Mouse (Mus musculus) spleen, adult 12 weeks (tissue): Measurements from ENCODE around the gene Gata2.

Experiments used
- DNase-seq: peaks from one replicate; pipeline ENCODE4 v3.0.0; 2022; ENCODE audit warnings: low spot score

The Gata2 gene

DNA sequence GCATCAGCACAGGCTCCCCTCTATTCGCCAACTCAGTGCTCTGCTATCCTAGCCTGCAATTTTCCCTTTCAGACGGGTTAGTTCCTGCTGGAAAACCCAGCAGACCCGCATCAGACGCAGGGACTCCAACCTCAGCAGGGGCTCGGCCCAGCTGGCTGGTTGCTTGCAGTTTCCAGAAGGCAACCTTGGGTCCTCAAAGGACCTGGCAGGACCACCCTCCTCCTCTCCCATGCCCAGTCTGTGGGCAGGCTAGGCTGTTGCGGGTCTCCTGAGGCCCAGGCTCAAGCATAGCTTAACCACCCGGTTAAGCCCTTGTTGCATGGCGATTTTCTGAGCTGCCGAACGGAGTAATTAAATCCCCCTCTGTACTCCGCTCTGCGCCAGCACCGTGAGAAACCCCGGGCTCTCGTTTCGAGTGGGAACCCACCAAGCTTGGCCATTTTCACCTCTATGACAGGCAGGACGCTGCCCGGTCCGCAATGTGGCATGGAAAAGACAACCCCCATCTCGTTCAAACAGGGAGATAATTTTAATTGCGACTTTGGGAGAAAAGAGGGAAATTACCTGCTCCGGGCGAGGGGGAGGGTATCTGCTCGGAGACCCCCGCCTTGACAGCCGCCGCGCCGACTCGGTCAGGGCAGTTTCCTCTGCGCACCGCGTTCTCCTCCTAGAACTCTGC is 2.5 kb downstream of the Gata2 start:
- no peak for DNase-seq

DNA sequence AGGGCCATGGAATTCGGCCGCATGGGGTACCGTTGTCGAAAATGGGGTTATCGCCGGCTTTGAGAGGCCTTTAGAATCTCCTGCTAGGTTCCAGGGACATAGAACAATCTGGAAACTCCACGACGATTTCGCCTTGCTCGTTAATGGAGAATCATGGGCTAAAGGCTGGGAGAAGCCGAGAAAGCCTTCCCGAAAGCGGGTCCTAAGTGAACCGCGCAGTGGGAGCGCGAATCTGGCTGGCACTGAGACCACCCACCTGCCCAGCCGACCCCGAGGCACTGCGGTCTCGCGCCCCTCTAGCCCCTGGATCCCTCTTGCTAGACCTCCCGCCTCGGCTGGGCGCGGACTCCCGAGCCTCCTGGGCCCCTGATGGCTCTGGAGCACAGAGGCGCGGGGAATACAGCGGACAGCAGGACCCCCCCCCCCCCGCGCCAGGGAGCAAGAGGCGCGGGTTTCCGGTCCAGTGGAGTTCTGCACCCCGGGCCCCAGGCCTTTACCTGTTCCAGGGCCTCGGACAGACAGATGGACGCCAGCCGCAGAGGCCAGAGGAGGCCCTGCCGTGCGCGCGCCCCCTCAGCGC is 3.1 kb downstream of the Gata2 start:
- DNase-seq = no peak

DNA sequence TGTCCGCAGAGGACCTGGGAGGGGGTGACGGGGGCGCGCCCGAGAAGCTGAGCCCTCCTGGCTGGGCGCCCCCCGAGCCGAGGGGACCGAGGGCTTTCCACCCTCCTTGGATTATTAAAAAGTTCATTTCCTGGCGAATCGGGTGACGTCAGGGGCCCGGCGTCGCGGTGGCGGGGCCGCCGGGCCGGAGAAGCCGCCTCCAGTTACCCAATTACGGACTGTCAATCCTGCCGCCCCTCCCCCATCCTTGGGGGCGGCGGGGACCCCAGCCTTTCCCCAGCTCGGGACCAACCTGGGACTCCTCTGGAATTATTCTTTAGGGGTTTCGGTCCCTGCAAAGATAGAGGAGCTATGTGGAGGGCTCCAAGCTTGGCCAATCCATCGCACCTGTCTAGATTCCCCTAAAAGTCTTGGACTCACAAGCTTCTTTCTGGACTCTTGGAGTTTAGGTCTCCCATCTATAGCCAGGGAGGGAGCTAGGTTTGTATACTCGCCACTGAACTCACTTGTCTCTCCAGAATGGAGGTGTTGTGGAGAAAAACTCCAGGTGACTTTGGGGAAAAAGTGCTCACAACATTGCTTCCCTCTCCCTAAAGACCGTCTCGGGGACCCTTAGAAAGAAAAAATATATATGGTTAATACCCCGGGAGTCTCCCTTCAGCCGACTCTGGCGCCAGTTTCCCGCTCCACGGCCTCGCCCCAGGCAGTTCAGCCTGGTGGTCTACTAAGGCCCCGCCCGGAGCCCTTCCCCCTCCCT is 3.8 kb downstream of the Gata2 start:
- DNase-seq = no peak

DNA sequence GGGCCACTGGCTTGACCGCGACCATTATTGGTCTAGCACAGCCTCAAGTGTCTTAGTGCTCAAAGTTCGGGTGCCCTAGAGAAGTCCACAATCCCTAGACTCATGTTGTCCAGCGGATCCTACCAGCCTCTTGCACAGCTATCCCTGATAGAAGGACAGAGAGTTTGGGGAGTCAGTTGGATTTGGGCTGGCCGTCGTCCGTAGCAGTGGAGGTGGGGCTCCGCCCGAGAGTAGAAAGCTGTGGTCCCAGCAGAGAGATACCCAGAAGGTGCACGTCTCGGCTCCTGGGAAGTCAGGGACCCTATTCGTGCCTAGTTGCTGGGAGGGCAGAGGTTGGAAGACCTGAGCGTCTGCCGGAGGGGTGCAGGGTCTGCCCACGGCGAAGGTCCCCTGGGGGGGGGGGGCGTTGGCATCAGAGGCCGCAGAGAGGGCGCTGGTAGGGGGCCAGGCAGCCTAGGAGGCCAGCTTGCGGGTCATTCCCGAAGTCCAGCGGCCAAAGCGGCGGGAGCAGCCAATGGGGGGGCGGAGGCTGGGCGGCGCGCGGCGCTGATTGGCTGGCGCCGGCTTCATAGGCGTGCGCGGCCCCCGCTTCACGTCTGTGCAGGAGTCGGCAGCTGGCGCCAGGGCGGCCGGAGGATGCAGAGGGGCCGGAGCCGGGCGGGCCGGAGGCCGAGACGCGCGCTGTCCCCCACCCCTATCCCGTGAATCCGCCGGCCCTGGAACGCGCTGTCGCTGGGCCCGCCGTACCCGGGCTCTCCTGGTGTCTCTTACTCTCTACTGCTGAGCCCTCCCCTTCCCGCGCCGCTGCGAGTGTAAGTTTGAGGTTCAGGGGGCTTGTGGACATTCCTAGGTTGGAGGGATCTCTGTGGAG is 4.6 kb downstream of the Gata2 start:
- no peak for DNase-seq

DNA sequence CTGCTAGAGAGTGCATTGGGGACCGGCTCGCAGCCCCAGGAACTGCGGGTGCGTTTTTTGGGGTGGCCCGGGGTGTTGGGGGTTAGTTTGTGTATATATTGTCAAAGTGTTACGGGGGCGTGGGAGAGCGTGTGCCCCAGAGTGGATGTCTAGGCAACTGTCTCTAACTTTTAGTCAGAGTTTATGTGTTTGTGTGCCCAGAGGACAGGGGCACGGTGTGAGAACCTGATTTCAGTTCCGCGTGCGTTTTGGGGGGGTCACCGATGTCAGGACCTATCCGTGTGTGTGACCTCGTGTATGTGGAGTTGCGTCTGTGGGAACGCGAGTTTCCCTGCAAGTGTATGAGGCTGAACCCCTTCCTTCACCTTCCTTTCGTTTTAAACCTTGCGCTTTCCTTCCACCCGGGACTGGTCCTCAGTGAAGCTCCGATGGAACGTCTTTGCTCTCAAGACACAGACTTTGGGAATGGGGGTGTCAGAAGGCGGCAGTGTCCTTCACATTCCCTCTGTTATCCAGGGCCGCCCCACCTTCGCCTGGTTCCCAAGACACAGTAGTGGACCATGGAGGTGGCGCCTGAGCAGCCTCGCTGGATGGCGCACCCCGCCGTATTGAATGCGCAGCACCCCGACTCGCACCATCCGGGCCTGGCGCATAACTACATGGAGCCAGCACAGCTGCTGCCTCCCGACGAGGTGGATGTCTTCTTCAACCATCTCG is 5.5 kb downstream of the Gata2 start:
- DNase-seq = no peak

DNA sequence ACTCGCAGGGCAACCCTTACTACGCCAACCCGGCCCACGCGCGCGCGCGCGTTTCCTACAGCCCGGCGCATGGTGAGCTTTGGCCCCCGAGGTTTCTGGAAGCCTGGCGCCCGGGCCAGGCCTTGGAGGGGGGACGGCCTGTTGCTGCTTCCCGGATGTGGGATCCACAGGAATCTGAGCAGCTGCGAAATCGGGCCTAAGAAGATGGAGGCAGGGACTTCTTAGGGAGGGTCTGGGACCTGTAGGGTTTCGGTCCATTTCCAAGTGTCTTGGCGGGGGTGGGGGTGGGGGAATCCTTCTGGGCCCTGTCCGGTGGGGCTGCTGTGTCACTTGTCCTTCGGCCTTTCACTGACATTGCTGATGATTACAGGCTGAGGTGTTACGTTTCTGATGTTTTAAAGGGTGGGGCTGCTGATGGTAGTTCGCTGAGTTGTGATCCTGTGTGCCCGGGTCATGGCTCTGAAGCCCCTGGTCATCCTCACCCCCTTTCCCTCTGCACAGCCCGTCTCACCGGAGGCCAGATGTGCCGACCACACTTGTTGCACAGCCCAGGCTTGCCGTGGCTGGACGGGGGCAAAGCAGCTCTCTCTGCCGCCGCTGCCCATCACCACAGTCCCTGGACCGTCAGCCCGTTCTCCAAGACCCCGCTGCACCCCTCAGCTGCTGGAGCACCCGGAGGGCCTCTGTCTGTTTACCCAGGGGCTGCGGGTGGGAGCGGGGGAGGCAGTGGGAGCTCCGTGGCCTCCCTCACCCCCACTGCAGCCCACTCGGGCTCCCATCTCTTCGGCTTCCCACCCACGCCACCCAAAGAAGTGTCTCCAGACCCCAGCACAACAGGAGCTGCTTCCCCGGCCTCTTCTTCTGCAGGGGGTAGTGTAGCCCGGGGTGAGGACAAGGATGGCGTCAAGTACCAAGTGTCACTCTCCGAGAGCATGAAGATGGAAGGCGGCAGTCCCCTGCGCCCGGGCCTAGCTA is 6.3 kb downstream of the Gata2 start:
- DNase-seq = no peak

DNA sequence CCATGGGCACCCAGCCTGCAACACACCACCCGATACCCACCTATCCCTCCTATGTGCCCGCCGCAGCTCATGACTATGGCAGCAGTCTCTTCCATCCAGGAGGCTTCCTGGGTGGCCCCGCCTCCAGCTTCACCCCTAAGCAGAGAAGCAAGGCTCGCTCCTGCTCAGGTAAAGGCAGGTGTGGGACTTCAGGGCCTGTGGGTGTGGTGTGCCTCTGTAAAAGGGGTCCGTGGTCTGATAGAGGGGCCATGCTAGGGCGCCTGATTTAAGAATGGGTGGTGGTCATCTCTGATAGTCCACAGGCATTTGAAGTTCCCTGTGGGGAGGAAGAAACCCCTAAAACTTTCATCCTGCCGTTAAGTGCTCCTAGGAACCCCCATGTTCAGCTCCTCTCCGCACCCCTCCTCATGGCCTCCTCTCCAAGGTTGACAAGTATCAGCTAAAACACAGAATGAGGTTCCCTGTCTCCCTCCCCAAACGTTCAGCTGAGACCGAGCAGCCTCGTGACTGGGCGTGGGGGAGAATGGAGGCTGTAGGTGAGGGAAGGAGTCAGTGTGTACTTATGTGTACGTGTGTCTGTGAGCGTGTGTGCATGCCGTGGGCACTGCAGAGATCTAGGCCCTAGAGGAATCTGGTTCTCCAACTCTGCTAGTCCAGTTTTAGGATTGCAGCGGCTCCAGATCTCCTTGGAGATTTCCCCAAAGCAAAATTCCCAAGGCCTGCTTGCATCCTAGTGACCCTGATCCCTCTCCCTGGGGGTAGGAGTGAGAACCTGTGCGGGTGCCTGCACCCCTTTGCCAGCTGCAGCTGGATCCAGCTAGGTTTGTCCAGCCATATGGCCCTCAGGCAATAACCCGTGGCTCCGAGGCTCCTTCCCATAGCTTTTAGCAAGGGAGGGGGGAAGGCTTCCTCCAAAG is 7.3 kb downstream of the Gata2 start:
- no peak for DNase-seq

DNA sequence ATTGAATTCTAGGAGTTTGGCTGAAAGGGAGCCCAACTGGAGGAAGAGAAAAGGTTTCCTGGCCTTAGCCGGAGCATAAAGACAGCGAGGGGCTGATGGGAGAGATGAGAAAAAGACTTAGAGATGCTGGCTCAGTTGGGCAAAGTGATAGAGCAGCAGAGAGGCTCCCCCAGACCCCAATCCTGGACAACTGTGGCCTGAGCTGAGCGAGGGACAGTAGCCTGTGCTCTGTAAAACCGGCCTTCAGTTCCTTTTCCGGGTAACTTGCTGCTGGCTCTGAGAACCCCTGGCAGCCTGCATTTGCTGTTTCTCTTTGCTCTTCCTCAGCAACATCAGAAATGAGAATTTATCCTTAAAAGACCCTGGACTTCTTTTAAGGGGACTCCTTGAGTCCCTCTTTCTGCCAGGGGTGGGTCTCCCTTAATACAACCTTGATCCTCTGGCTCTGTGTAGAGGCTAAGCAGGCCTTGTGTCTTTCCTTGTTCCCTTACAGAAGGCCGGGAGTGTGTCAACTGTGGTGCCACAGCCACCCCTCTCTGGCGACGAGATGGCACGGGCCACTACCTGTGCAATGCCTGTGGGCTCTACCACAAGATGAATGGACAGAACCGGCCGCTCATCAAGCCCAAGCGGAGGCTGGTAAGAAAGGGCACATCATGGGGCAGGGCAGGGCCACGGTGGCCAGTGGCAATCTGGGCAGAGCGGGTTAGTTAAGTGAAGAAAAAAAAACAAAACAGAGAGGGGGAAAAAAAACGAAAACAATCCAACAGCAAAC is 8.4 kb downstream of the Gata2 start:
- no peak for DNase-seq

DNA sequence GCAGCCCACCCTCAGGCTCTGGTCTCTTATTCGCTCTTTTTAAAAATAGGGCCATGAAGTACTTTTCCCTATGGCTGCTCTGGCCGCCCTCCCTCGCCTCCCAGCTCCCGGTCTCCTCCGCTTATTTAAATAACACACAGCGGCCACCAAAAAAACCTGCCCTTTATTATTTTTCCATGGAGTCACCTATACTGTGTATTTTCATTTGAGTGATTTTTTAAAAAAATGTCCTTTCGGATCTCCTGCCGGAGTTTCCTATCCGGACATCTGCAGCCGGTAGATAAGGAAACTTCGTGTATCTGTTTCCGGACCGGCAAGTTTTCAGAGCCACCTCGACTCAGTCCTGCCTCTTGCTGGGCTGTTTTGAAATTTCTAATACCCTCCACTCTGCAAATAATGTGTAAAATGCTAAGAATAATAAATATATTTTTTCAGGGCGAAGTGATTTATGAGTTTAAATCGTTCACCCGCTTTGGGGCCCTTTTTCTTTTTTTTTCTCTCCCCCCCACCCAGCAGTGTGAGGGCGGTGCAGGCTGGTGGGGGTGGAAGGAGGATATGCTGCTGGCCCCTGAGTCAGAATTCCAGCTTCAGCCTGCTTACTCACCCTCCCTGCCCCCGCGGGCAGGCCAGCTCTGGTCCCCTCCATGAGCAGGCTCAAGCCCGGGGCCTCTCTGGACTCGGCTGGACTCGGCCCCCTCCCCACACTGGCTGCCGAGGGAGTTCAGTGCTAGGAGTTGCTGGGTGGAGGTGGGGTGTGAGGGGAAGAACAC is 9.4 kb downstream of the Gata2 start:
- DNase-seq = no peak

DNA sequence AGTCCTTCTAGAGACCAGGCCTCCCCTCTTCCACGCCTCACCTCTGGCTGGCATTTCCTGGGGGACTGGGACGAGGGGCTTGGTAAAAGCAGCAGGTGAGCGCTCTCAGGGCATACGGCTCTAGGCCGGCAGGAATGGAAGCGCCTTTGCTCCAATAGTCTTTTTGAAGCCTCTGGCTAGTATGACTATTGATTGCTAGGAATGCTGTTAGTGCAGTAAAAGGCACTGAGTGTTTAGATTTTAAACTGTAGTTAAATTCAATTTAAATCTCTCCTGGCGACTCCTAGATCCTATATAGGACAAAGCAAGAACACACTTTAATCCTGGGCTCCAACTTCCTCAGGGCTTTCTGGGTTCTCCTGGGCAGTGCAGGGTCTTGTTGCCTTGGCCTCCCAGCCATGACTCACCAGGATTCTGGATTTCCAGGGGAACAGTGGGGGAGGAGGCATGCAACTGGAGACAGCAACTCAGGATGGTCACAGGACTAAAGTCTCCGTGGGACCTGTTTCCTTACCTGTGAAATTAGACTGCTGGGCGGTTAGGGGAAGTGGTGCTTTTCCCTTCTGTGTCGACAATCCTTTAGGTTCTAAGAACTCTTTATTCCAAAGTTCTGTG is 10.2 kb downstream of the Gata2 start:
- DNase-seq = no peak

DNA sequence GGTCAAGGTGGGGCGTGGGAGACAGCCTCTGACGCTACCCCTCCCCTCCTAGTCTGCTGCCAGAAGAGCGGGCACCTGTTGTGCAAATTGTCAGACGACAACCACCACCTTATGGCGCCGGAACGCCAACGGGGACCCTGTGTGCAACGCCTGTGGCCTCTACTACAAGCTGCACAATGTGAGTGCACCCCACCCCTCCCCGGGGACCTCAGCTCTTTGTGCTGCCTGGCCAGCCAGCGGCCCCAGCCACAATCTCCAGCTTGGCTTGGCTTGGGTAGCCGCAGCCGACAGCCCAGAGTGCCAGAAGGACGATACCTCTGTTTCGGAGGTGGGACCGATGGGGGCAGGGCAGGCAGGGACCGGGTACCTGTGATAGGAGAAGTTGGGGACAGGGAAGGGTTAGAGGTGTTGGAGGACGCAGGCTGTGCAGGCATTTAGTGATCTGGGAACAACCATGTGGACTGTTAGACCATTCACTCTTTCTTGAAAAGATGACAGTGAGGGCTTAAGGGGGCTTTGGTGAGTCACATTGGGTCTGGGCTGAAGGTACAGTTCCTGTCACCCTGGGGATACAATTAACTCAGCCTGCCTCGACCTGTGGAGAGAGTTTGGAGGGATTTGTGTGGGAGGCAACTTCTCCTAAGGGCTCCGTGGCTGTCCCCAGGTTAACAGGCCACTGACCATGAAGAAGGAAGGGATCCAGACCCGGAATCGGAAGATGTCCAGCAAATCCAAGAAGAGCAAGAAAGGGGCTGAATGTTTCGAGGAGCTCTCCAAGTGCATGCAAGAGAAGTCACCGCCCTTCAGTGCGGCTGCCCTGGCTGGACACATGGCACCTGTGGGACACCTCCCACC is 11.1 kb downstream of the Gata2 start:
- no peak for DNase-seq

DNA sequence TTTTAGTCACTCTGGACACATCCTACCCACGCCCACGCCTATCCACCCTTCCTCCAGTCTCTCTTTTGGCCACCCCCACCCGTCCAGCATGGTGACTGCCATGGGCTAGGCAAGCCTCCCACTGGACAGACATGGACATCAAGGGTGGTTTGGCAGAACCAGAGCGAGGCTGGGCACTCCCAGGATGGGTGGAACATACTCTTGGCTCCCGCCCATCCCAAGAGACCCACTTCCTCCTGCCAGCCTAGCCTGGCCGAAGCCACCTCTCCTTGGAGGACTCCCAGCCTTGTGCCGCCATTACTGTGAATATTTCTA is 11.7 kb downstream of the Gata2 start:
- no peak for DNase-seq

DNA sequence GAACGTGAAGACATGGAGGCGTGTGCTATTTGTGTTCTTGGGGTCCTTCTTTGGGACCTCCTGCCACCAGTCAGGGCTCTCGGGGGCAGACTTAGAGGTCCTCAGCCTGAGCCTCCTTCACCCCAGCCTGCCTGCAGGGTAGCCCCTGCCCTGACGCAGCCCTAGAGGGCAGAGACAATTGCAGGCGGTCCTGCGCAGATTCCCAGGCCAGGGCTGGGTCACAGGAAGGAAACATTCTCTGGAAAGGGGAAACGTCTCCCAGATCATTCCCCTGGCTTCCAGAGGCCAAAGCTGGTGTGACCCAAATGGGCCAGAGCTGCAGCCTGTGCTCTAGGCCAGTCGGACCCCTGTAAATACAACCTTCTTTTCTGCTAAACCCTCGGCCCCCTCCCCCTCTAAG is 12.2 kb downstream of the Gata2 start:
- no peak for DNase-seq

DNA sequence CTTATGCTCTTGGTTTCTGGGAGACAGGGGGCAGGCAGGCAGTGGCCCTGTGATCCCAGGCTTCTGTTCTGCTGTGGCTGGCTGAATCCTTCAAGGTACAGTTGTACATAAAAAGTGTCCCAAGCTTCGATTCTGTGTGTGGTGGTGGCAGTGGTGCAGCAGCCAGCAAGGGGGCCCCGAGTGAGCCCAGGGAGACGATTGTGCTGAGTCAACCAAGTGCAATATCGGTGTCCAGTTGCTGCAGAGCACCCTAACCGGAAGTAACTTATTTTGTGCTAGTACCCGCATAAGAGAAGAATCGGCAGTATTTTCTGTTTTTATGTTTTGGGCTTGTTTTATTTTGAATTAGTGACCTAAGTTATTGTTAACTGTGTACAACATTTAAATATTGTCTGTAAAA is 12.9 kb downstream of the Gata2 start:
- DNase-seq = no peak

DNA sequence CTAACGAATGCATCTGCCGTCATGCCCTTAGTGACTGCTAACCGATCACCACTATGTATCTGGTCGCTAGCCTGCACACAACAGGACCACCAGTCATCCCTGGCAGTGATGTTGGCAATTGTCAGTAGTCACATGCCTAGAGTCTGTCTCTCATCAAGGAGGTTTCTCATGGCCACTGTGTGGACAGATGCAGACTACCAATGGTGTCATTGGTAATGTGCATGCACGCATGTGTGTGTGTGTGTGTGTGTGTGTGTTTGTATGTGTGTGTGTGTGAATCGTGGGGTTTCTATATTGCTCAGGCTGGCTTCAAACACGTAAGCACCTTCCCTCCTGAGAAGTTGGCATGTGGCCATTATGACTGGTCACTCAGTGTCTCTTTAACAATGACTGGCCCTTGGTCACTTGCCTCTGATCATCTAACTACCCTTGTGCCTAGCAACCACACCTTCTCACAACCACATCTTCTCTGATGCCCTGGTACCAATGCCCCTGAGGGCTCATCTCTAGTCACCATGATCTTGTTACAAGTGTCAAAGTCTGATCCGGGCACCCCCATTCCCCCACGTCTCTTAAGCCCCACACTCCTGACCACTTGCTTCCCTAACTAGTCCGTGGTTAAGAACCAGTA is 13.8 kb downstream of the Gata2 start:
- DNase-seq = no peak

DNA sequence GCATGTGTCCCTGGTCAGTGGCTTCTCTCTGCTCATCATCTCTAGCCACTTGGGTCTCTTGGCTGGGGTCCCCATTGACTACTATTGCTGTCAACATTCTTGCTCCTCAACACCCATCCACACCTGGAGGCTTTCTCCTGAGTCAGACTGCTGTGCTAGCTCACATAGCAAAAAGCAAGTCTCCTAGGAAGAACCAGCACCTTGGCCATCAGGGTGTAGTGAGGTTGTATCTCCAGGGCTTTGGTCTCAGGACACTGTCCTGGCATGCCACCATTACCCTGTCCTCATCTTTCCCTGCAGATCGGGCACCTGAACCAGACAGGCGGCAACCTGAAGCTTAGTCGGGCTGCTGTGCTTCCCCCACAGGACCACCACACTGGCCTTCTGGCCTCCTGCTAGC is 14.6 kb downstream of the Gata2 start:
- DNase-seq = no peak
